Mouse (Mus musculus): Measurements from ENCODE around the gene Tmbim1.
"Not testable (repeated sequence)": the region's sequence is repeated elsewhere in the genome, so short reads cannot be mapped to it uniquely, and the experiment has no call there.

- TF ChIP-seq CTCF, EP300 (IDR thresholded peaks at IDR 0.05; ENCODE audit: low read depth): not testable (repeated sequence)
Observed at GRCm38 (mm10) chr1:74340992-74341391, 35.6 kb upstream of the Tmbim1 start.

Data from liver, postnatal 0 days (tissue).